Mouse (Mus musculus) cerebellum, postnatal 14 days (tissue): Measurements from ENCODE around the gene Ntrk2.

Experiments used
- DNase-seq, 2 experiments: peaks; one replicate each; pipeline ENCODE4 v3.0.0; 2021; ENCODE audit warnings: mixed read lengths in 2 of 2

Gene Ntrk2

GRCm38 (mm10) chr13:58971449-58971903 is 165.1 kb downstream of the Ntrk2 start:
- DNase-seq: no peak

- DNase-seq: peak; percentile 41 to 60
Measured at GRCm38 (mm10) chr13:58972511-58972910, 166.1 kb downstream of the Ntrk2 start.

- no peak for DNase-seq
Measured at GRCm38 (mm10) chr13:58996447-58996846, 190.1 kb downstream of the Ntrk2 start.

GRCm38 (mm10) chr13:58997763-58998162 is 191.4 kb downstream of the Ntrk2 start:
- no peak for DNase-seq

- no peak for DNase-seq
Measured at GRCm38 (mm10) chr13:58999373-59000053, 193.1 kb downstream of the Ntrk2 start.

GRCm38 (mm10) chr13:59002943-59003806 is 196.8 kb downstream of the Ntrk2 start:
- no peak for DNase-seq

GRCm38 (mm10) chr13:59003807-59004173 is 197.4 kb downstream of the Ntrk2 start:
- no peak for DNase-seq

- DNase-seq: no peak
Measured at GRCm38 (mm10) chr13:59004579-59004978, 198.2 kb downstream of the Ntrk2 start.

GRCm38 (mm10) chr13:59009855-59010254 is 203.5 kb downstream of the Ntrk2 start:
- DNase-seq: no peak

GRCm38 (mm10) chr13:59010893-59011529 is 204.6 kb downstream of the Ntrk2 start:
- DNase-seq: peak in 1 of 2 experiments; percentile 26

- DNase-seq: peak; percentile 77 to 84
Measured at GRCm38 (mm10) chr13:59011530-59011903, 205.1 kb downstream of the Ntrk2 start.

- no peak for DNase-seq
Measured at GRCm38 (mm10) chr13:59015360-59015759, 209.0 kb downstream of the Ntrk2 start.

- no peak for DNase-seq
Measured at GRCm38 (mm10) chr13:59017121-59017520, 210.8 kb downstream of the Ntrk2 start.

GRCm38 (mm10) chr13:59022251-59023042 is 216.1 kb downstream of the Ntrk2 start:
- DNase-seq: peak; percentile 43 to 56

- DNase-seq: no peak
Measured at GRCm38 (mm10) chr13:59025653-59026052, 219.3 kb downstream of the Ntrk2 start.

GRCm38 (mm10) chr13:59027436-59027835 is 221.1 kb downstream of the Ntrk2 start:
- peak in 1 of 2 experiments; percentile 41 for DNase-seq

- no peak for DNase-seq
Measured at GRCm38 (mm10) chr13:59028546-59028945, 222.2 kb downstream of the Ntrk2 start.

- no peak for DNase-seq
Measured at GRCm38 (mm10) chr13:59030574-59030973, 224.2 kb downstream of the Ntrk2 start.

- no peak for DNase-seq
Measured at GRCm38 (mm10) chr13:59040156-59040915, 234.0 kb downstream of the Ntrk2 start.

GRCm38 (mm10) chr13:59041013-59041764 is 234.8 kb downstream of the Ntrk2 start:
- peak; percentile 49 to 53 for DNase-seq

- DNase-seq: no peak
Measured at GRCm38 (mm10) chr13:59052188-59052587, 245.8 kb downstream of the Ntrk2 start.
